Mouse (Mus musculus) A20 (cell line): ENCODE results near the gene 1700013F07Rik.
"Not testable (repeated sequence)": the region's sequence is repeated elsewhere in the genome, so short reads cannot be mapped to it uniquely, and the experiment has no call there.

Source experiments
- DNase-seq: peaks from one replicate; pipeline ENCODE4 v3.0.0-alpha.2; 2011; ENCODE audit warnings: low read depth, low spot score

1700013F07Rik gene

GRCm38 (mm10) chr3:108542299-108542698 lies 8.3 kb downstream of the 1700013F07Rik start:
- no peak for DNase-seq

GRCm38 (mm10) chr3:108554111-108554561 lies 20.2 kb downstream of the 1700013F07Rik start:
- DNase-seq, result no peak

- DNase-seq, result peak; percentile 95
These were observed 20.8 kb downstream of the 1700013F07Rik start for GRCm38 (mm10) chr3:108554587-108555312.

GRCm38 (mm10) chr3:108557888-108558287 lies 23.9 kb downstream of the 1700013F07Rik start:
- DNase-seq, result no peak

GRCm38 (mm10) chr3:108562133-108562730 lies 28.3 kb downstream of the 1700013F07Rik start, which contains the start of gene Tmem167b:
Gene Tmem167b (minus strand): TSS chr3:108562466.
- DNase-seq, result peak; percentile 99

GRCm38 (mm10) chr3:108562777-108563271 lies 28.9 kb downstream of the 1700013F07Rik start:
- no peak for DNase-seq

- peak; percentile 87 for DNase-seq
These were observed 29.4 kb downstream of the 1700013F07Rik start for GRCm38 (mm10) chr3:108563309-108563708.

- DNase-seq, result no peak
These were observed 34.3 kb downstream of the 1700013F07Rik start for GRCm38 (mm10) chr3:108567990-108568877.

- DNase-seq, result not testable (repeated sequence)
These were observed 35.7 kb downstream of the 1700013F07Rik start for GRCm38 (mm10) chr3:108569636-108570035.

GRCm38 (mm10) chr3:108570813-108571212 lies 36.9 kb downstream of the 1700013F07Rik start:
- DNase-seq, result no peak

GRCm38 (mm10) chr3:108571443-108572294 lies 37.7 kb downstream of the 1700013F07Rik start, which contains the start of gene Taf13:
Gene Taf13 (plus strand): TSS chr3:108571698.
- DNase-seq, result peak; percentile 98

- DNase-seq, result peak; percentile 31
These were observed 38.5 kb downstream of the 1700013F07Rik start for GRCm38 (mm10) chr3:108572309-108573010.

- peak; percentile 63 for DNase-seq
These were observed 40.1 kb downstream of the 1700013F07Rik start for GRCm38 (mm10) chr3:108574018-108574417.

GRCm38 (mm10) chr3:108584580-108584979 lies 50.6 kb downstream of the 1700013F07Rik start:
- DNase-seq, result peak; percentile 64

GRCm38 (mm10) chr3:108588446-108588845 lies 54.5 kb downstream of the 1700013F07Rik start:
- no peak for DNase-seq

GRCm38 (mm10) chr3:108590786-108591529 lies 57.0 kb downstream of the 1700013F07Rik start, which contains the start of gene Wdr47:
Gene Wdr47 (plus strand): TSS chr3:108591279.
- peak; percentile 99 for DNase-seq

GRCm38 (mm10) chr3:108591530-108592522 lies 57.9 kb downstream of the 1700013F07Rik start:
- no peak for DNase-seq
